Mouse (Mus musculus) heart, postnatal 14 days (tissue): ENCODE data around the gene Ccdc93. TPM values are rescaled to one million over a fixed set of nuclear protein-coding genes. Genes with fewer than 3 reads are reported as not detected.

ENCODE experiments used
- DNase-seq, 2 experiments: peaks; one replicate each; pipeline ENCODE4 v3.0.0; 2021 to 2022
- intact Hi-C: fragments of 180-260 bp; cut with DNase I; formaldehyde crosslinking; loops from one replicate; pipeline ENCODE4 v1.15.1; 2025
- long read RNA-seq, 2 experiments: library from polyadenylated mRNA; stranded (forward); transcript quantifications; one replicate each; pipeline ENCODE4 v2.0.0; 2021
- total RNA-seq, 2 experiments: library from RNA; stranded (reverse); gene quantifications; 2 replicates each; pipeline ENCODE4 v1.2.3; 2021

Gene Ccdc93
- total RNA-seq: 10 to 100 TPM; 14.3 to 15.9 TPM
- long read RNA-seq, experiment 1, full-length matches to known transcripts: 9 of 10 reads
- long read RNA-seq, experiment 1, partial matches to known transcripts: 0 of 10 reads
- long read RNA-seq, experiment 1, other reads (novel, unspliced or antisense): 1 of 10 reads
- long read RNA-seq, experiment 2, full-length matches to known transcripts: 5 of 8 reads
- long read RNA-seq, experiment 2, partial matches to known transcripts: 1 of 8 reads
- long read RNA-seq, experiment 2, other reads (novel, unspliced or antisense): 2 of 8 reads

GRCm38 (mm10) chr1:121430938-121431928 is at the start of gene Ccdc93:
Gene Ccdc93 (plus strand): TSS chr1:121431049.
- DNase-seq: peak; percentile 100
- intact Hi-C loops: no loop called here

- intact Hi-C loops: no loop called here
These were observed 49.3 kb upstream of the Ccdc93 start for GRCm38 (mm10) chr1:121381562-121381961.

GRCm38 (mm10) chr1:121388312-121388711 is 42.5 kb upstream of the Ccdc93 start:
- intact Hi-C loops: no loop called here
- no peak for DNase-seq

More at GRCm38 (mm10) chr1:121381562-121381961, 49.3 kb upstream of the Ccdc93 start:
- no peak for DNase-seq

GRCm38 (mm10) chr1:121388732-121389131 is 42.1 kb upstream of the Ccdc93 start:
- no peak for DNase-seq
- intact Hi-C loops: no loop called here

- intact Hi-C loops: no loop called here
- no peak for DNase-seq
These were observed 41.3 kb upstream of the Ccdc93 start for GRCm38 (mm10) chr1:121389574-121389973.

- no peak for DNase-seq
- intact Hi-C loops: no loop called here
These were observed 40.8 kb upstream of the Ccdc93 start for GRCm38 (mm10) chr1:121390003-121390402.

GRCm38 (mm10) chr1:121390421-121390820 is 40.4 kb upstream of the Ccdc93 start:
- intact Hi-C loops: no loop called here
- no peak for DNase-seq

- intact Hi-C loops: no loop called here
- DNase-seq: no peak
These were observed 40.0 kb upstream of the Ccdc93 start for GRCm38 (mm10) chr1:121390855-121391254.

GRCm38 (mm10) chr1:121393117-121393516 is 37.7 kb upstream of the Ccdc93 start:
- DNase-seq: no peak
- intact Hi-C loops: no loop called here

- DNase-seq: peak in 1 of 2 experiments; percentile 22
- intact Hi-C loops: loop anchor here (5.0 kb wide), 1 partner anchor 67 kb away; no protein-coding TSS in a partner anchor
These were observed 36.1 kb upstream of the Ccdc93 start for GRCm38 (mm10) chr1:121394764-121395163.

GRCm38 (mm10) chr1:121396501-121396900 is 34.3 kb upstream of the Ccdc93 start:
- intact Hi-C loops: loop anchor here (5.0 kb wide), 1 partner anchor 69 kb away; no protein-coding TSS in a partner anchor
- no peak for DNase-seq

GRCm38 (mm10) chr1:121398231-121398630 is 32.6 kb upstream of the Ccdc93 start:
- intact Hi-C loops: loop anchor here (5.0 kb wide), 1 partner anchor 71 kb away; no protein-coding TSS in a partner anchor
- DNase-seq: no peak

GRCm38 (mm10) chr1:121398986-121399881 is 31.6 kb upstream of the Ccdc93 start:
- DNase-seq: peak; percentile 4 to 9
- intact Hi-C loops: loop anchor here (5.0 kb wide), 1 partner anchor 72 kb away; no protein-coding TSS in a partner anchor

GRCm38 (mm10) chr1:121400243-121400642 is 30.6 kb upstream of the Ccdc93 start:
- DNase-seq: peak; percentile 13 to 31
- intact Hi-C loops: loop anchor here (1.0 to 10.0 kb wide), 3 partner anchors 152 to 813 kb away; no protein-coding TSS in a partner anchor

- intact Hi-C loops: loop anchor here (5.0 kb wide), 1 partner anchor 832 kb away; no protein-coding TSS in a partner anchor
- peak in 1 of 2 experiments; percentile 14 for DNase-seq
These were observed 11.8 kb upstream of the Ccdc93 start for GRCm38 (mm10) chr1:121419084-121419483.

- intact Hi-C loops: loop anchor here (5.0 kb wide), 1 partner anchor 832 kb away; no protein-coding TSS in a partner anchor
- no peak for DNase-seq
These were observed 11.1 kb upstream of the Ccdc93 start for GRCm38 (mm10) chr1:121419569-121420265.

- intact Hi-C loops: no loop called here
- peak in 1 of 2 experiments; percentile 34 for DNase-seq
These were observed 489 bp upstream of the Ccdc93 start for GRCm38 (mm10) chr1:121430183-121430937.

- intact Hi-C loops: no loop called here
- DNase-seq: no peak
These were observed 5.1 kb downstream of the Ccdc93 start for GRCm38 (mm10) chr1:121435981-121436380.
